Mouse (Mus musculus) MEL (cell line): ENCODE data around the gene Rab23.

Experiments used
- CHD2 ChIP-seq: IDR thresholded peaks from 2 replicates; pipeline ENCODE4 v1.6.1; 2011; ENCODE audit warnings: low read length, improper control_type of control experiment
- CTCF ChIP-seq, 3 experiments: IDR thresholded peaks in 2 of 3; conservative IDR thresholded peaks in 1 of 3; 2 replicates each; pipeline ENCODE4 v1.5.1; 2011 to 2012; ENCODE audit warnings: low read length in 3 of 3, low read depth in 2 of 3, mild to moderate bottlenecking in 2 of 3, improper control_type of control experiment in 1 of 3, inconsistent platforms in 1 of 3, mixed read lengths in 1 of 3, moderate library complexity in 1 of 3; ENCODE audit not compliant: control insufficient read depth in 1 of 3, insufficient read depth in 1 of 3, poor library complexity in 1 of 3, severe bottlenecking in 1 of 3
- POLR2A ChIP-seq, 2 experiments: IDR thresholded peaks; 2 replicates each; pipeline ENCODE4 v1.6.1; 2011 to 2012; ENCODE audit warnings: low read length in 2 of 2, mild to moderate bottlenecking in 2 of 2, control low read depth in 1 of 2, improper control_type of control experiment in 1 of 2, low read depth in 1 of 2, moderate library complexity in 1 of 2; ENCODE audit not compliant: control insufficient read depth in 1 of 2, insufficient read depth in 1 of 2, poor library complexity in 1 of 2
- POLR2AphosphoS5 ChIP-seq: IDR thresholded peaks from 2 replicates; pipeline ENCODE4 v1.6.1; 2012; ENCODE audit warnings: low read depth, borderline replicate concordance, mild to moderate bottlenecking, inconsistent platforms, low read length, moderate library complexity, mixed read lengths
- ZNF384 ChIP-seq: IDR thresholded peaks from 2 replicates; pipeline ENCODE4 v1.6.1; 2012; ENCODE audit warnings: low read depth, mild to moderate bottlenecking, inconsistent platforms, low read length, improper control_type of control experiment

DNA sequence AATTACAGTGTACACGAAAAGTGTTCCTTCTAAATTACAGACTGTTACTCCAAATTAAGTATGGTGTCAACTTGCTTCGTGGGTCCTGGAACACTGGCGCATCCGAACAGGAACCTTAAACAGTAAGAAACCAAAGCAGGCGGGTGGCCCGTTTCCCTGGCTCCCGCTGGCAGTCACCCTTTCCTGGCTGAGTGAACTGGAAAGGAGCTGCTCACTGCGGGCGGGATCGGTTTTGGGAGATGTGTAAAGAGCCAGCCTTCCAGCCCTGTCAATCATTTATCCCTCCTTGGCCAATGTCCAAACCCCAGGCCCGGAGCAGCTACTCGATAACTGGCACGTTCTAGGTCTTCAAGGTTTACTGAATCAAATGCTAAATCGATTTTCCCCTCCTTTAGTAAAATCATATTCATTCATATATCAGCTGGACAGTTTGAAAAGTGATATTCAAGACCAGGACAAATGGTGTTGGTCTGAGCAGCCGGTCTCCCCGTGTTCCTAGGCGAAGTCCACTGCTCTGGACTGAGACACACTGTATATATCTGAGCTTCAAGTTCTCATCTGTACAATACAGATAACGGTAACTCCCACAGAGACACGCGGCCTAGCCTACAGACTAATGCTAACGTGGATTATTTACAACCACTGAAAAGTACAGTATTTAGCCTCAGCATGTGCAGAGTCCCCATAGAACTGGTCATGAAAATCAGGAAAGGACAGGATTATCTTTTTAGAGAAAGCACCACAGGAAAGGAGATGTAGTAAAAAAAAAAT is 35.5 kb downstream of the Rab23 start:
- no peak for TF ChIP-seq POLR2A (IDR thresholded peaks at IDR 0.05; ENCODE audit: control insufficient read depth in 1 of 2, insufficient read depth in 1 of 2, low read depth in 1 of 2, low read length in 2 of 2, poor library complexity in 1 of 2)
- no peak for TF ChIP-seq ZNF384
- TF ChIP-seq CTCF (IDR thresholded peaks at IDR 0.05 in 2 of 3, conservative IDR thresholded peaks at IDR 0.05 in 1 of 3; ENCODE audit: control insufficient read depth in 1 of 3, insufficient read depth in 1 of 3, low read depth in 2 of 3, low read length in 3 of 3, poor library complexity in 1 of 3, severe bottlenecking in 1 of 3), result no peak
- TF ChIP-seq POLR2AphosphoS5, result no peak
- TF ChIP-seq CHD2, result no peak
